Mouse (Mus musculus) intestine, postnatal 0 days (tissue): ENCODE measurements at regions not wholly inside any gene's neighbourhood (a gene's known extent, or its start where the extent isn't known, plus 50 kb on each side); places are given as distances from the start of the nearest gene placed in this dataset.

Experiments used
- ATAC-seq: fragments of 200-750 bp; cut with Nextera tagmentation; 2 replicates; pipeline ENCODE4 v1.8.0; 2017; ENCODE audit warnings: mild to moderate bottlenecking, moderate TSS enrichment, moderate library complexity
- H3K27ac ChIP-seq: fragments of 300-500 bp; sonication (generic); 2 replicates; pipeline ENCODE4 v1.5.1; 2014; ENCODE audit warnings: mild to moderate bottlenecking, low read depth, low read length, moderate library complexity
- H3K27me3 ChIP-seq: fragments of 300-500 bp; sonication (generic); replicated peaks from 2 replicates; pipeline ENCODE4 v1.6.1; 2014; ENCODE audit warnings: low read length, mixed read lengths; ENCODE audit not compliant: control insufficient read depth, insufficient read depth
- H3K36me3 ChIP-seq: fragments of 300-500 bp; sonication (generic); 2 replicates; pipeline ENCODE4 v1.6.1; 2014; ENCODE audit warnings: mild to moderate bottlenecking, moderate library complexity; ENCODE audit not compliant: control insufficient read depth, insufficient read depth
- H3K4me1 ChIP-seq: fragments of 300-500 bp; sonication (generic); replicated peaks from 2 replicates; pipeline ENCODE4 v1.6.1; 2014; ENCODE audit warnings: antibody characterized with exemption, low read length, mixed read lengths; ENCODE audit not compliant: control insufficient read depth, insufficient read depth
- H3K4me2 ChIP-seq: fragments of 300-500 bp; sonication (generic); replicated peaks from 2 replicates; pipeline ENCODE4 v1.6.1; 2014; ENCODE audit warnings: low read depth, mild to moderate bottlenecking, moderate library complexity
- H3K4me3 ChIP-seq: fragments of 300-500 bp; sonication (generic); 2 replicates; pipeline ENCODE4 v1.5.1; 2014; ENCODE audit warnings: low read depth, low read length
- H3K9ac ChIP-seq: fragments of 300-500 bp; sonication (generic); 2 replicates; pipeline ENCODE4 v1.6.1; 2014; ENCODE audit warnings: mild to moderate bottlenecking, low read depth, low read length
- H3K9me3 ChIP-seq: fragments of 300-500 bp; sonication (generic); 2 replicates; pipeline ENCODE4 v1.6.1; 2016; ENCODE audit warnings: mixed run types; ENCODE audit not compliant: control insufficient read depth
- CTCF ChIP-seq: sonication (generic); IDR thresholded peaks from 2 replicates; pipeline ENCODE4 v1.5.1; 2016; ENCODE audit warnings: low read depth, mild to moderate bottlenecking, control low read depth, antibody characterized with exemption, moderate library complexity
- WGBS: fragments of 180-500 bp; shearing (Covaris S2); extraction: QIAGEN DNeasy Blood & Tissue Kit; methylation state at CpG from one replicate; pipeline ENCODE4 v1.1.7; 2014; 5-methylcytosine and 5-hydroxymethylcytosine counted together

GRCm38 (mm10) chr5:106773201-106773934 lies 76.3 kb upstream of the Zfp644 start:
- WGBS = 67% methylated on average over 3 of the region's 3 CpGs
- Histone ChIP-seq H3K9me3 (no peaks in the 10 kb centered on the region), H3K4me3 (no peak overlapping the region), H3K27me3 (no peaks in the 10 kb centered on the region), H3K9ac (no peak overlapping the region), H3K4me1 (no peaks in the 10 kb centered on the region), H3K4me2 (no peak overlapping the region), H3K36me3 (no peaks in the 10 kb centered on the region), H3K27ac (no peak overlapping the region)
- no peak for TF ChIP-seq CTCF
- ATAC-seq = no peak

GRCm38 (mm10) chr5:106771029-106771428 lies 73.9 kb upstream of the Zfp644 start:
- Histone ChIP-seq H3K4me1 (no peaks in the 10 kb centered on the region), H3K27me3 (no peaks in the 10 kb centered on the region), H3K36me3 (no peaks in the 10 kb centered on the region), H3K9me3 (no peaks in the 10 kb centered on the region), H3K27ac (no peak overlapping the region), H3K9ac (no peak overlapping the region), H3K4me2 (no peak overlapping the region), H3K4me3 (no peak overlapping the region)
- WGBS = 72% methylated on average over 1 of the region's 1 CpGs
- TF ChIP-seq CTCF = no peak
- ATAC-seq = no peak

- Histone ChIP-seq H3K4me3 (no peak overlapping the region), H3K27me3 (no peaks in the 10 kb centered on the region), H3K9ac (no peak overlapping the region), H3K27ac (no peak overlapping the region), H3K4me1 (no peaks in the 10 kb centered on the region), H3K9me3 (no peaks in the 10 kb centered on the region), H3K36me3 (no peaks in the 10 kb centered on the region), H3K4me2 (no peak overlapping the region)
- no peak for TF ChIP-seq CTCF
- WGBS = 88% methylated on average over 3 of the region's 3 CpGs
- no peak for ATAC-seq
Observed at GRCm38 (mm10) chr5:106765335-106765734, 68.2 kb upstream of the Zfp644 start.

- Histone ChIP-seq H3K9ac (no peak overlapping the region), H3K36me3 (no peaks in the 10 kb centered on the region), H3K4me3 (no peak overlapping the region), H3K9me3 (no peaks in the 10 kb centered on the region), H3K27ac (no peak overlapping the region), H3K4me1 (no peaks in the 10 kb centered on the region), H3K4me2 (no peak overlapping the region), H3K27me3 (no peaks in the 10 kb centered on the region)
- TF ChIP-seq CTCF = no peak
- ATAC-seq = no peak
- WGBS = 27% methylated on average over 3 of the region's 3 CpGs
Observed at GRCm38 (mm10) chr5:106763283-106763682, 66.2 kb upstream of the Zfp644 start.

- no peaks in the 10 kb centered on the region for H3K9me3 ChIP-seq
- ATAC-seq = no peak
- WGBS = 24% methylated on average over 14 of the region's 16 CpGs
Observed at GRCm38 (mm10) chr5:106758036-106758435, 60.9 kb upstream of the Zfp644 start.

GRCm38 (mm10) chr5:106757436-106757835 lies 60.3 kb upstream of the Zfp644 start:
- TF ChIP-seq CTCF = no peak
- WGBS = 6% methylated on average over 14 of the region's 14 CpGs
- ATAC-seq = no peak
- Histone ChIP-seq H3K36me3 (no peaks in the 10 kb centered on the region), H3K27ac (no peak overlapping the region), H3K4me3 (peak overlapping the region; percentile 7; the same call in 1 of the 2 replicates), H3K27me3 (peaks cover 16% of the 10 kb centered on the region; the same call in 1 of the 2 replicates), H3K9ac (no peak overlapping the region), H3K4me1 (no peaks in the 10 kb centered on the region), H3K4me2 (0 out of 2 replicates have a peak overlapping the region, but pooled peaks have one; percentile 7), H3K9me3 (no peaks in the 10 kb centered on the region)

More at GRCm38 (mm10) chr5:106758036-106758435, 60.9 kb upstream of the Zfp644 start:
- no peak overlapping the region for H3K27ac ChIP-seq
- no peak overlapping the region for H3K4me3 ChIP-seq
- H3K4me2 ChIP-seq = no peak overlapping the region
- no peaks in the 10 kb centered on the region for H3K4me1 ChIP-seq
- peaks cover 16% of the 10 kb centered on the region; the same call in 1 of the 2 replicates for H3K27me3 ChIP-seq
- no peaks in the 10 kb centered on the region for H3K36me3 ChIP-seq
- no peak overlapping the region for H3K9ac ChIP-seq
- no peak for TF ChIP-seq CTCF
